Mouse (Mus musculus): Measurements from ENCODE around the gene Kel.

The Kel gene

DNA sequence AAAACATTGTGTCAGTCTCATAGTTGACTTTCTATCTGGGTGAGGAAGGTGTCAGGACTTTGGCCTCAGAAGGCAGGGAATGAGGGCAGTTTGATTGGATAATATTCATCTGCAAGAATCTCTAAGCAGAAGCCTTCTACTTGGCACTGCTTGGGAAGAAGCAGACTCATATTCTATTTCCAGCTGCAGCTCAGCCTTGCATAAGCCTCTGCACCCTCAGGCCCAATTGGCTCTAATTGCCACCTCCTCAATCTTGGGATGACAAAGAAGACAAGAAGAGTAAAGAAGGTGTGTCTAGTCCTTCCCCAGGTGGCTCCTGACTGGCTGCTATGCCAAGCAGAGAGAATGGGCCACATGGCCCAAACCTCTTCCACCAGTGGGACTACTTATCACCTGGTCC, 57.5 kb downstream of the Kel start:
- in situ Hi-C loops (cut with MboI, MseI), result no loop called here

DNA sequence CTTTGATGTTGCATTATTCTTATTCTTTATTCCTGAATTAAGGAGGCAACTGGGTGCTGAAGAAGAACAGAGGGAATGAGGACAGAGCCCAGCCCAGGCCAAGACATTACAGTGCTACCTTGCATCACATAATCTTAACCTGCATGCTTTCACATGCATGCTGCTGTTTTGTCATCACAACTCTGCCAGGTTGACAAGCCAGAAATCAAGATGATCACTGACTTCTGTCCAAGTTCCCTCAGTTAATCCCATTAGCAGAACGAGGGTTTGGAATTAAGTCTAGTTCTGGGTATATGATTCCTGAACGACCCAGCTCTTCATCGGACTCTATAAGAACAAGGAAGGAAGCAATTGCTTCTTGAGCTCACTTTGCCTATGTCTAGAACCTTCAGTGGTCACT, 57.9 kb downstream of the Kel start:
- in situ Hi-C loops (cut with MboI, MseI), result no loop called here

DNA sequence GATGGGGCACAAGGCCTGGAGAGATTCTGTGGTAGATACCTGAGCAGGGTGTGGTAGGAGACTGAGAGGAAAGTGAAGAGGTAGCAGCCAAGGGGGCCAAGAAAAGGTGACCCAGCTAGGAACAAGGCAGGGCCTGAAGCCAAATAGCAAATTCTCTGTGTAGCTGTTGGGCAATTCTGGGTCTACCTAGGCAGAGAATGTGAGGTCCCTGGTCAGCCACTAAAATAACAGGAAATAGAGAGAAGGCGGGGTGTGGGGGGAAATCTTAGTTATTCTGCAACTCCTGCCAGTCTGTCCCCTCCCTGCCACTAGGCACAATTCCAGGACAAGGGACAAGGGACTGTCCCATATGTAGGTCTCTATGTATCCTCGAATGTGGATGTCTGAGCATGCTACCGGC, 60.9 kb downstream of the Kel start:
- in situ Hi-C loops (cut with MboI, MseI), result no loop called here

DNA sequence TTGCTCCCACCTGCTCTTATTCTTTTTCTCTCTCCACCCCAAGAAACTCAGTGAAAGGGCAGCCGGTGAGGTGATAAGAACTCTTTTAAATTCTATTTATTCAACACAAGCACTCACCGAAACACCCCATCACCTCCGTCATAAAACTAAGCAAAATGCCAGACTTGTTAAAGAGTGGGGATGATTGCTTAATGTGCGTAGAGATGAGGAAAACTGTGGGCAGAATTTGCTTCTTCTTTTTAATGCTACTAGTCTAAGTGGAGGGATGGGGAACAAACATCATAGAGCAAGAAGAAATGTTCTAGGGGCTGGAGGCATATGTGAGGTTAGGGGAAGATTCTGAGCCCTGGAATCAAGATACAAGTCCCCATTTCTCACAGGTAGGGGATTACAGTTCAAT, 61.4 kb downstream of the Kel start:
- in situ Hi-C loops (cut with MboI, MseI), result no loop called here

DNA sequence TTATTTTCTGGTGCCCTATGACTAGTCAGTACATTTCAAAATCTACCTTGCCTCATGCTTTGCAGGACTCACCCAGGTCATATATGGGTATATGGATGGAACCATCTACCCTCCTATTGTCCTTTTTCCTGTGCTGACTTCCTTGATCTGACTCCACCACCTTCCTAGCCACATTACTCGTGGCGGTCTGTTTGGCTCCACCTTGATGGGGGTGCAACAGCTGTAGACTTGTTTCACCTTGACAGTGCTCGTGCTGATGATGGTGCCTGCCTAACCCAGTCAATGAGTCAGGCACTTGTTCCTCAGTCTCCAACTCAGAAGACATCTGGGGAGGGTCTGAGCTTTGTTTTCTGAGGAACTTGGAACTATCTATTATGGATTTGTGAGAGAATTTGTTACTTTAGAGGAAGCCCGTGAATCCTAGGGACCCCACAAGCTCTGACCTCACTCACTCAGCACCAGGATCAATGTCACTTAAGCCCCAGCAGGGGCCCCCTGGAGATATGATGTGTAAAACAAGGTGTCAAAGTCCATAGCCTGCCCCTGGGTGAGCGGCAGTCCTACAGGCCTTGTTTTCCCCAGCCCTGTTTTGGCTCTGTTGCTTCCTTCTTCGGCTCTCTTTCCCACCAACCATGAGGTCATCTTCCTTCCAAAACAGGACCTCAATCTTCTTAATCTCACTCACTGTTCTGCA, 62.8 kb downstream of the Kel start:
- in situ Hi-C loops (cut with MboI, MseI), result no loop called here

DNA sequence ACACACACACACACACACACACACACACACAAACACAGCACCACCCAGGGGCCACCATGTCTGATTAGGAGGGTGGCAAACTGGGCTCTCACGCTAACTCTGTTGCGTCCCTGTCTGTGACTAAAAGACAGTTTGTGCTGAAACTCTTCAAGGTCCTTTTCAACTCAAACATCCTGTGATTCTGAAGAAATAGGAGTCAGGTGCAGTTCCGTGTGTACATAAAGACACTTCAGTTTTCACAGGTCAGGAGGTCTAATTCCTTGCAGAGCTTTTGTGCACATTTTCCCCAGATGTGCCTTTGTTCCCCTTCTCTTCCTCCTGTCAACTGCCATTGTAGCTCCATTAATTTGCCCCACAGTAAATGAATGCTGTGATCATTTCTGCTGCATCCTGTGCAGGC, 63.7 kb downstream of the Kel start:
- in situ Hi-C loops (cut with MboI, MseI), result no loop called here

DNA sequence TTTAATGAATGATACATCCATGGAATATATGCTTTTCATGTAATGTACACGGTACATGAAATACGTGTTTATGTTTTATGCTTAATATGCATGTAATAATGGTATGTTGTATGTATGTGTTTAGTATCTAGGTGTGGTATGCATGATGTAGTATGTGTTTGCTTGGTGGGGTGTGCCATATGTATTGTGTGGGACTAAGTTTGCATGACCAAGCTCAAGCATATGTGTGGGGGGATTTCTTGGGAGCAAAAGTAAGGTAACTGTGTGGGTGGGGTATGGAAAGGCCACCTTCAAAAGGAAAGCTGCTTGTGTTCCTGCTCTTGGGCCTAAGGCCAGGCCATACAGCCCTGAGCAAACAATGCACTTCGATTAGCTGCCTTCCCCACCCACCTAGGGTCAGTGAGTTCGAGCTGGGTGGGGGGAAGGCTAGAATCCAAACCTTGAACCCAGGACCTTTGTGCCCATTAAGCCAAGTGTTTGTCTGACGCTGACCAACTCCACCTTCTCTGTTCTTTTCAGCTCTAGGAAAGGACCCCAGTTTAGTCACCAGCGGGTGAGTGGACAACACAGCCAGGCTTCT, 66.1 kb downstream of the Kel start:
- in situ Hi-C loops (cut with MboI, MseI), result no loop called here

DNA sequence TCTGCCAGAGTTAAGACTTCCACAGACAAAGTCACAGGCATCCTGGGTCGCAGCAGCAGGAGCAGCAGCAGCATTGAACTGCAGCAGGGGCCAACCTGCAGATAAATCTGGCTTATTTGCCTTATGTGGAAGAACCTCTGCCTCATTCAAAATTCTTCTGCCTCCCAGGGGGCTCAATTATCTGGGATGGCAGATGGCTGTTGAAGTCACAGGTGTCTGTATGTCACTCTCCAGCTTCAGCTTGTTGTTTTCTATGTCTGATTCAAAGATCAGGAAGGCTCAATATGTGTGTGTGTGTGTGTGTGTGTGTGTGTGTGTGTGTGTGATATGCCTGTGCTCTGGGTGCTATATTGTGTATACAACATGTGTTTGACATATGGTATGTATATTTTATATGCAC, 66.7 kb downstream of the Kel start:
- in situ Hi-C loops (cut with MboI, MseI), result no loop called here
